Mouse (Mus musculus) MN1 (cell line): ENCODE data around the gene Wdr46.
A peak's percentile ranks its signal among the peaks of the same experiment; 100 is the strongest.
"Not testable (repeated sequence)": the region's sequence is repeated elsewhere in the genome, so short reads cannot be mapped to it uniquely, and the experiment has no call there.

Experiments
- DNase-seq: peaks from one replicate; pipeline ENCODE4 v3.0.0-alpha.2; 2016; ENCODE audit warnings: low spot score

The Wdr46 gene

DNA sequence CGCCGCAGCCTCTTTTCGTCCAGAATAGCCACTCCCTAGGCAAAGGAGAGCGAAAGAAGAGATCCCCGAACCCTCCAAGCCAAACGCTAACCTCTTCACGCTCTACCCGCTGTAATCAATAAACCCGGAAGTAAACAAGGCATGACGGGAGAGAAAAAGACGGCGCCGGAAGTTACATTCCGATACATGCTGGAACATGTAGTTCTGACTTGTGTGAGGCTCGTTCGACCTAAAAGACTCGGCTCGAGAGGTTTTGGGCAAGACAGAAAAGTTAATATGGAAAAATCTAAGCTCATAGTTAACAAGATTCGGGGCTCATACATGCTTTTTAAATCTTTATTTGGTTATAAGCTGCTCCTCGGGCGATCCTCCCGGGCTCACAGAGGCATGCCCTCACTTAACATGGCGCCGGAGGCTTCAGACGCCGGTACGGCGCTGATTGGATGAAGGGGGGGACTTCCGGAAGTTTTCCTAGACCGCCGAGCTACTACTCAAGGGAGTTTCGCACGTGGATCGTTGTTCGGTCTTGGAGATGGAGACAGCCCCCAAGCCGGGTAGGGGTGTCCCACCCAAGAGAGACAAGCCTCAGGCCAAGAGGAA, at the start of gene Wdr46, which contains the start of gene Pfdn6:
Wdr46 (plus strand) TSS at position 455 of the 600 bp plus-strand sequence.
Pfdn6 (minus strand) TSS at position 138 of the 600 bp plus-strand sequence.
- peak; percentile 92 for DNase-seq

DNA sequence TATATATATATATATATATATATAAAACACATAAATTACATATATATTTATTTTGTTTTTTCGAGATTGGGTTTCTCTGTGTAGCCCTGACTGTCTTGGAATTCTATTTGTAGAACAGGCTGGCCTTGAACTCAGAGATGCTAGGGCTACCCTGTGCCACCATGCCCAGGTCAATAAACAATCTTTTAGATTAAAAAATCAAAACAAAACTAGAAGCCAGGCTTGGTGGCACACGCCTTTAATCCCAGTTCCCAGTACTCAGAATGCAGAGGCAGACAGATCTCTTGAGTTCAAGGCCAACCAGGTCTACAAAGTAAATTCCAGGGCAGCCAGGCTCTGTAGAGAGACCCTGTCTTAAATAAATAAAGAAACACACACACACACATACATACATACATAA, 49.1 kb upstream of the Wdr46 start:
- DNase-seq, result no peak

DNA sequence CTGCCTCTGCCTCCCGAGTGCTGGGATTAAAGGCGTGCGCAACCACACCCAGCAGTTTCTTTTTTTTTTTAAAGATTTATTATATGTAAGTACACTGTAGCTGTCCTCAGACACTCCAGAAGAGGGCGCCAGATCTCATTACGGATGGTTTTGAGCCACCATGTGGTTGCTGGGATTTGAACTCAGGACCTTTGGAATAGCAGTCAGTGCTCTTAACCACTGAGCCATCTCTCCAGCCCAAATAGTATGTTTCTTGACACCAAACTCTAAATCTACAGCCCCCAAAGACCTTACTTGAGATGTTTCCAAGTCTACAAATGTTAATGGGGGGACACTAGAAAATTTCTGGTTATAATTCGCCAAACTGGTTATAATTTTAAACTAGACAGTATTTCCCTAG, 48.6 kb upstream of the Wdr46 start:
- DNase-seq, result not testable (repeated sequence)

DNA sequence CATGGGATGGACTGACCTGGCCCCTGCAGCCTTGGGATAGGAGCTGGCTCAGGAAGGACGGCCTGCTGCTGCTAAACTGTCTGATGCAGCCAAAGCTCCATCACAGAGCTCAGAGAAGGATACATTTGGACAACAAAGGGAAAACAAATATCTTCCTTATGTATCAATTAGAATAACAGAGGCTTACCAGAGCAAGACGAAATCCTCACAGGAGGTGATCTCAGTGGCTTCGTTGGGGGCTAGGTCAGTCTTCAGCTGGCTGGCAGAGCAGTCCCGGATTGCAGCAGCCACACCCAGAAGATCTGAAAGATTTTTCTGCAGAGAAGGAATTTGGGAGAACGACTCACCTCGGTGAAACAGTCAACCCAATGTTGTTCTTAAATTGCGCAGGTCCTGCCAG, 48.0 kb upstream of the Wdr46 start:
- no peak for DNase-seq

DNA sequence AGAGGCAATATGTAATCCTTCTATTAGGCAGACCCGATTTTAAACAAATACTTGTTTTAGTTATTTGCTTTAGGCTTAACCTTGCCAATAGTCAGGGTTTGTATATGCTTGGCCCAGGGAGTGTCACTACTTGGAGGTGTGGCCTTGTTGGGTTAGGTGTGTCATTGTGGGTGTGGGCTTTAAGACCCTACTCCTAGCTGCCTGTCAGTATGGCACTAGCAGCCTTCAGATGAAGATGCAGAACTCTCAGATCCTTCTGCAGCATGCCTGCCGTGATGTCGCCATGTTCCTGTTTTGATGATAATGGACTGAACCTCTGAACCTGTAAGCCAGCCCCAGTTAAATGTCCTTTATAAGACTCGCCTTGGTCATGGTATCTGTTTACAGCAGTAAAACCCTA, 47.4 kb upstream of the Wdr46 start:
- DNase-seq, result not testable (repeated sequence)

DNA sequence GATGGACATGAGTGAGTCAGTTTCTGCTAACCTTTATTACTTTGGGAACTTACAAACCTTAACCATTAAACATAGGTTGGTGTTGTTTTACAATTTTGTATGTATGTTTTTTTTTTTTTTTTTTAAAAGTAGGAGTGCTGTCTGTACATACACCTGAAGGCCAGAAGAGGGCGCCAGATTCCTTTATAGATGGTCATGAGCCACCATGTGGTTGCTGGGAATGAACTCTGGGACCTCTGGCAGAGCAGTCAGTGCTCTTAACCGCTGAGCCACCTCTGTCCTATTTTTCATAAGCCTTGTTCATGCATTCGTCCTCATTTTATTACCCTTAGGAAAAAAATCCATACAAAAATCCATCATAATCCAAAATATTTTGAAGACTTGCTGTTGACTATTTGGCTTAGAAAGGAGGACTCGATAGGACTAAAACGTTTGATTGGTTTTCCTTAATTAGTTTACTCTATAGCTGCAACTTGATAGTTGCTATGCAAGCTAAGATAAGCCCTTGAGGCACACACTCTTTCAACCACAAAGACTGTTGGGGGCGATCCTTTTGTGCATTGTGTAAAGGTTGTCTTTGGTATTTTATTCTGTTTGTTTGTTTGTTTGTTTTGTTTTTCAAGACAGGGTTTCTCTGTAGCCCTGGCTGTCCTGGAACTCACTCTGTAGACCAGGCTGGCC, 43.2 kb upstream of the Wdr46 start:
- peak; percentile 81 for DNase-seq

DNA sequence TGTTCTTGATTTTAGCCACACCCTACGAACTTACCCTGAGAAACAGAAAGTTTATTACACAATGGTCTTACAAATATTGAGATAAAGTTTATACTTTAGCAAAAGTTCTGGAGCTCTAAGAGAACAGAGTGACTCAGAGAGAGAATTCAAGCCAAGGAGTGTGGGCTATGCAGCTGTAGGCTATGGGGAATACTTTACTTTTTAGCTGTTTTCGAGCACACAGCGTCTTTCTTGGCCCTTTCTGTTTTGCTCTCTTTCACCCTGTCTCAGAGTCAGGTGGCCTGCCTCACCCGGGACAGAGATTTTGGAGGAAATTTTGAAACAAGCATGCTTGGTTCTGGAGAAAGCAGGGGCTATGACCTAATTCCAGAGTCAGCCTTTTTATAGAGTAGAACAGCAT, 42.3 kb upstream of the Wdr46 start:
- DNase-seq, result not testable (repeated sequence)

DNA sequence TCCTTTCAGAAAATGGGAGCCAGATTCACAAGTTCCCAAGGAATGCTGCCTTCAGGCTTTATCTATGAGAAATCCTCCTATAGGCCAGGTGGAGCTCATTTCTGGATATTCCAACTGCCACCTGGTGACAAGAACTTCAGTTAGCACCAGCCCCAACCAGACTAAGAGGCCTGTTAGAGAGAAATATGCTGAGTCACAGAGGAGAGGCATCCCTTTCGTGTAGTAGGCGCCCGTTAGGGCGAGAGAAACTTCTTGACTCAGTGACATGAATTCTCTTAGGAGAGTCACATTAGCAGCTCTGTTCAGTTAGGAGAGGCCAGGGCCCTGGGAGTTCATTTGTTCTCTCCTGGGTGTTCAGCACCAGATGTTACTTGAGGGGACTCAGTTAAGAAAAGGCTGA, 40.8 kb upstream of the Wdr46 start:
- no peak for DNase-seq

DNA sequence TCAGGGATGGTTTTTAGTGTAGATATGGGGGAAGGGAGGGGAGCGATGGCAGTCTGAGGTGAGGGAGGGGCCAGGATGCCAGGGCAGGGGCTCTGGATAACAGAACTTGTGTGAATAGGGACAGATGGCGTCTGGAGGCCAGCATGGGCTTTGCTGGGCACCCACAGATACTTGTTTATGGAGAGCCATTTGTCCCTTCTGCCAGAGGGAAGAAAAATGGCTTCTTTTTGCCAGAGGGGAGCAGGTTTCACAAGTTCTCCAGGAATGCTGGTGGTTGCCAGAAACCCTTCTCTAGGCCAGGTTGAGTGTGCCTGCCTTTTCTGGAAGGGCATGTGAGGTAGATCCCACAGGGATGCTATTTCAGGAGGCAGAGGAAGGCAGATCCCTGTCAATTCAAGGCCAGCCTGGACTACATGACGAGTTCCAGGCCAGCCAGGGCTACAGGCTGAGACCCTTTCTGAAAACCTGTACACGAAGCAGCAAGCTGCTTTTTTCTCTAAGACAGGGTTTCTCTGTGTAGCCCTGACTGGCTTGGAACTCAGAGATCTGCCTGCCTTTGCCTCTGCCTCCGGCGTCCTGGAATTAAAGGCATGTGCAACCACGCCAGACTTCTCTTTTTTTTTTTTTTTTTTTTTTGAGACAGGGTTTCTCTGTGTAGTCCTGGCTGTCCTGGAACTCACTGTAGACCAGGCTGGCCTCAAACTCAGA, 40.0 kb upstream of the Wdr46 start:
- DNase-seq, result peak; percentile 34

DNA sequence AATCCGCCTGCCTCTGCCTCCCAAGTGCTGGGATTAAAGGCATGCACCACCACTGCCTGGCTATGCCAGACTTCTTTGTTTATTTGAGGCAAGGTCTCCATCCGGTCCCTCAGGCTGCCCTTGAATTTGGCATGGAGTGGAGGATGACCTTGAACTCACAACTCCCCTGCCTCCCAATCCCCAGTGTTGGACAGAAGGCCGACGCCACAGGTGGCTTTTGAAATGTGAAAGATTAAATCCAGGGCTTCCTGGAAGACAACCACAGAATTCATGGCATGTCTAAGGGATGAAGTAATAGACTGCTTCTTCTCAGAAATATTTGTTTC, 39.5 kb upstream of the Wdr46 start:
- no peak for DNase-seq

DNA sequence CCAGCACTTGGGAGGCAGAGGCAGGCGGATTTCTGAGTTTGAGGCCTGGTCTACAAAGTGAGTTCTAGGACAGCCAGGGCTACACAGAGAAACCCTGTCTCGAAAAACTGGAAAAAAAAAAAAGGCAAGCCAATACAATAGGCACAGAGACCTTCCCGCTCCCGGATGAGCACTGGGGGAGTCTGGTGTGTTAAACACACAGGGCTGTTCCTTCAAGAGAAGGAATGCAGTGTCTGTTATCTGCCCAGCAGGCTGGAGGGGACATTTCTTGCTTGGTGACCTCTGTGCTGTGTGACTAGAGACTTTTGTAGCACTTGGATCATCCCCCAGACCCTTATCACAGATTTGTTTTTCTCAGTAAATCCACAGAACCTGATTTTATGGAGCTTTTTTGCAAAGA, 38.8 kb upstream of the Wdr46 start:
- no peak for DNase-seq

DNA sequence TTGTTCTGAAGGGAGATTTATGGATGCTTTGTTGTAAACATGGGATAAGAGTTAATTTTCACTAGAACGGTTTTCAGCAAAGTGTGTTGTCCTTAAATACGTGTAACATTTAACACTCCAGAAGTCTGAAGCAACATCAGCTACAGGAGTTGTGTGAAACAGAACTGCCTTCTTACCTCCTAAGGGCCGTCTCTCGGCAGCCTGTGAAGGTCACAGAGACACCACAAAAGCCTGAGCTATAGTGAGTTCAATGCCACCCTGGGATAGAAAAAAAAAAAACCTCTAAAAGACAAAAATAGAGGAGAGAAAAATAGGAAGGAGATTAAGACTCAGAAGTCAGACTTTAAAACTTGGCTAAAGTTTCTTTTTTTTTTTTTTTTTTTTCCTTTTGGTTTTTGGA, 38.4 kb upstream of the Wdr46 start:
- no peak for DNase-seq

DNA sequence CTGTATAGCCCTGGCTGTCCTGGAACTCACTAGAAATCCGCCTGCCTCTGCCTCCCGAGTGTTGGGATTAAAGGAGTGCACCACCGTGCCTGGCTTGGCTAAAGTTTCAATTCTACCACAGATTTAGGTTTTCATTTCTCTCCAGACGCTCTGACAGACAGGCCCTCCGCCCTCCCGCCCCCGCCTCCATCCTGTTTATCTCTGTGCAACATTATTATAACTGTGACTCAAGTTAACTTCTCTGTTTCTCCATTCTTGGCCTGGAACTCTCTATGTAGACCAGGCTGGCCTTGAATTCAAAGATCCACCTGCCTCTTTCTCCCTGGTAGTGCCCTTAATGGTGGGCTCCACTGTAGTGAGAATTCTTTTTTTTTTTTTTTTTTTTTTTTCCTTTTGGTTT, 38.0 kb upstream of the Wdr46 start:
- no peak for DNase-seq

DNA sequence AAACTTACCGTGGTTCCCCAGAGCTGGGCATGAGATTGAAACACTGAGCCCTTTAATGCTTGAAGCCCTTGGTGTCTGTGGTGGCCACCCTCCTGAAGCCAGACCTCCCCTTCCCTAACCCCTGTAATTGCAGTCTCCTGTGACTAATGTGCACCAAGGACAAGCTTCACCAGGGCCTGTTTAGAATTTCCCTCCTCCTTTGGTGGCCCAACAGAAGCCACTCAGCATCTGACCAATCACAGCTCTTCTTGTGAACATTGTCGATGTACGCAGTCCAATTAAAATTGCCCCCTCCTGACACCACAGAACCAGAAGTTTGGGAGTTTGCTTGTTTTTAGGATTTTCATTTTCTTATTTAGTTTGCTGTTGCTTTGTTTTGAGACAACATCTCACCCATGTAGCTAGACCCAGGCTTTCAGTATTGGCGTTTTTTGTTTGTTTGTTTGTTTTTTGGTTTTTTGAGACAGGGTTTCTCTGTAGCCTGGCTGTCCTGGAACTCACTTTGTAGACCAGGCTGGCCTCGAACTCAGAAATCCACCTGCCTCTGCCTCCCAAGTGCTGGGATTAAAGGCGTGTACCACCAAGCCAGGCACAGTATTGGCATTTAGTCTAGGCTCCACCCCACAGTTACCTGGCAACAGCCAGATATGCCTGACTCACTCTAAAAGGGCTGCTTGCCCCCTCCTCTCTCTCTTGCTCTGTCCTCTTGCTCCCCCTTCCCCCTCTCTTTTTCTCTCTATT, 36.4 kb upstream of the Wdr46 start:
- not testable (repeated sequence) for DNase-seq

DNA sequence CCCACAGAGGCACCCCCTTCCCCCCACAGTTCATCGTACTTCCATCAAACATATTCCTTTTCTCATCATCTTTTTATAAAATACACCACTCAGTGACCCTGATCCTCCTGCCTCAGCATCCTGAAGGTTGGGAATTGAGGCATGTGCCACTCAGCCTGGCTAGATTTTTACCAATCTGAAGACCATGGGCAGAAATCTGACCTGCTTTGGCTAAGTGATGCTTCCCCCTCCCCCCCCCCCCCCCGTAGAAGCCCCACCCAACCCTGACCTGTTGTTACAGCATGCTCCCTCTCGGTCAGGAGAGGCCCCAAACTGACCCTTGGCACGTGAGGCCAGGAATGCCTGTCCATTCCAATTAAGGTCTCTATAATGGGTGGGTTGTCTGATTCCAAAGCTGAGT, 35.6 kb upstream of the Wdr46 start, which contains the start of gene Platr17:
Platr17 (plus strand) TSS at position 301 of the 400 bp plus-strand sequence.
- DNase-seq, result not testable (repeated sequence)

DNA sequence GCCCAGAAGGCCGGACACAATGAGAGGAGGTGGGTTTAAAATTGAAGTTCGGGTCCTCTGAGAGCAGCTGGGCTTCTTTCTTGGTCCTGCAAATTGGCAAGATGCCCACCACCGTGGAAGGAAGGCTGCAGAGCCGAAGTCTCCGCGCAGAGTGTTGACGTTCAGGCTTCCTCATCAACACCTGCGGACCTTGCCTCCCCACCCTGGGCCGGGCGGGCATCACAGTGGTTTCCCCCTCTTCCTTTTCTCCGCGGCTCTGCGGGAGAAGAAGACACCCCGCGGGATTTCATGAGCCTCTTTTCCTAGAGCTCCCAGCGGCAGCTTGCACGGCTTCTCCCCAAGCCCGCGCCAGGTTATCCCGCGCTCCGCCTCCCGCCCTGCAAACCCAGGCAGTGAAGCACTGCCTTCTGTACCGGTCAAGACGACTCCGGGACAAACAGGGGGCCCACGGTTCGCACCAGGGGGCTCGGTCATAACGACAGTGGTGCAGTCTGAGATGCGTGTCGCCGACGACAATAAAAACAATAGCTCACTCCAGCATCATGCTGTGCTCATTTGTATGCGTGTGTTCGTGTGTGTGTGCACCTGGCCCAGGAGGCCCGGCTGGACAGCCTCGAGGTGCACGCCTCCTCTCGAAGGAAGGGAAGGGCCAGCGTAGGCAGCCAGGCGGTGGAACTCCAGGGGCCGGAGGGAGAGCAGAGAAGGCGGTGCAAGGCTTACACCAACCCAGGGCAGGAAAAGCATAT, 32.0 kb upstream of the Wdr46 start:
- peak; percentile 72 for DNase-seq

DNA sequence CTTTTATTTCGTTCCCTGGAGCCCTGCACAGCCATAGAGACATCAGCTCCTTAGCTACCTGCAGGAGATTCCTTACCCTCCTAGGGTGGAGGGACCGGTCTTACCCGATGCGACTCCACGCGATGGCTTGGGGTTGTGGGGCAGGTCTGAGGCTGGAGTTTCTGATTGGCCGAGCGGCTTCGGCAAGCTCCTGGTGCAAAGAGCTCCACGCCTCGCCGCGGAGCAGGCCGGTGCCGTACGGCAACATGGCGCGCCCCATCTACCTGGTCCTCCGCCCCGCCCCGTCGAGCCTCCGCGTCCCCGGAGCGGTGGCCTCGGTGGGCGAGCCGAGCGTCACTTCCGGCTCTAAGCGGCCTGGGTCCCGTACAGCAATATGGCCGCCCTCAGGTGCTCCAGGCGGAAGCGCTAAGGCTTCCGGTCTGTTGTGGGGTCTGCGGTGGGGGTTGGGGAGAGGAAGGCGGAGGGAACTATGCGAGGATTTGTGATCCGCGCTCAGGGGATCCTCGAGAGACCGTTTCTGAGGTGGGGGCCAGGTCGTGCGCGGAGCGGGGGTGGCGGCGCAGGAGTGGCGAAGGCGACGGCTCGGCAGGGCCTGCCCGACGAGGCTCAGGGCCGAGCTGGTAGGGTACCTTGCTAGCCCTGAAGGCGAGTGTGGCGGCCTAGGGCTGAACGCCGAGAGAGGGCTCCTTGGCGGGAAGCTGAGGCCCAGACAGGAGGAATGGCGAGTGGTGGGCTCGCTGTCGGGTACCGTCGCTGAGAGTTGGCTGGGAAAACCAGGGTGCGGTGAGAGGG, 31.2 kb upstream of the Wdr46 start, which contains the start of gene Daxx:
Daxx (plus strand) TSS at position 338 of the 792 bp plus-strand sequence.
- peak; percentile 99 for DNase-seq

DNA sequence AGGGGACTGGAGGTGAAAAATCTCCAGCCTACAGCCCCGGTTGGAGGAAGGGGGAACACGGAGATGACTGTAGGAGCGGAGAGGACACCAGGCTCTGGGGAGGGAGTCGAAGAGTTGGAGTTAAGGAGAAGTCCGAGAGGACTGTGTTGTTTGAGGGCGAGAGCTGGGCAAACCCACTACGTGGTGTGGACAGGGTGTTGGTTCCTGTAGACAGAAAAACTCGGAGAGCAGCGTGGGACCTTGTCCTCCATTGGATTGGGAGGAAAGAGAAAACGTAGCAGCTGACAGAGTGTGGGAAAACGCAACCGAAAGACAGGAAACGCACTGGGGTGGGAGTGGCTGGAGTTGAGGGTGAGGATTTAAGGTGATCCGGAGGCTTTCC, 30.6 kb upstream of the Wdr46 start:
- DNase-seq, result peak; percentile 65

DNA sequence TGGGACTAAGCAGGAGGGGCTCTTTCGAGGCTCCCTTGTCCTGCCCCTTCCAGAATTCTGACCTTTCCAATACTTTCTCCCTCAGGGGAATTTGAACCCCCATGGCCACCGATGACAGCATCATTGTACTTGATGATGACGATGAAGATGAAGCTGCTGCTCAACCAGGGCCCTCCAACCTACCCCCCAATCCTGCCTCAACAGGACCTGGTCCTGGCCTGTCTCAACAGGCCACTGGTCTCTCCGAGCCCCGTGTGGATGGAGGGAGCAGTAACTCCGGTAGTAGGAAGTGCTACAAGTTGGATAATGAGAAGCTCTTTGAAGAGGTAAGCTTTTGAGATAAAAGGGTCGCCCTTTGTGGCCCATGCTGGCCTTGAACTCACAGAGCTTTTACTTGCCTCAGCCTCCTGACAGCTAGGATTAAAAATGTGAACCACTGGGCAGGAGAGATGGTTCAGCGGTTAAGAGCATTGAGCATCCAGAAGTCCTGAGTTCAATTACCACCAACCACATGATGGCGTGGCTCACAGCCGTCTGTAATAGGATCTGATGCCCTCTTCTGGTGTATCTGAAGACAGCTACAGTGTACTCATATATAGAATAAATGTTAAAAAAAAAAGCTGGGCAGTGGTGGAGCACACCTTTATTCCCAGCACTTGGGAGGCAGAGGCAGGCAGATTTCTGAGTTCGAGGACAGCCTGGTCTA, 30.0 kb upstream of the Wdr46 start:
- peak; percentile 53 for DNase-seq

DNA sequence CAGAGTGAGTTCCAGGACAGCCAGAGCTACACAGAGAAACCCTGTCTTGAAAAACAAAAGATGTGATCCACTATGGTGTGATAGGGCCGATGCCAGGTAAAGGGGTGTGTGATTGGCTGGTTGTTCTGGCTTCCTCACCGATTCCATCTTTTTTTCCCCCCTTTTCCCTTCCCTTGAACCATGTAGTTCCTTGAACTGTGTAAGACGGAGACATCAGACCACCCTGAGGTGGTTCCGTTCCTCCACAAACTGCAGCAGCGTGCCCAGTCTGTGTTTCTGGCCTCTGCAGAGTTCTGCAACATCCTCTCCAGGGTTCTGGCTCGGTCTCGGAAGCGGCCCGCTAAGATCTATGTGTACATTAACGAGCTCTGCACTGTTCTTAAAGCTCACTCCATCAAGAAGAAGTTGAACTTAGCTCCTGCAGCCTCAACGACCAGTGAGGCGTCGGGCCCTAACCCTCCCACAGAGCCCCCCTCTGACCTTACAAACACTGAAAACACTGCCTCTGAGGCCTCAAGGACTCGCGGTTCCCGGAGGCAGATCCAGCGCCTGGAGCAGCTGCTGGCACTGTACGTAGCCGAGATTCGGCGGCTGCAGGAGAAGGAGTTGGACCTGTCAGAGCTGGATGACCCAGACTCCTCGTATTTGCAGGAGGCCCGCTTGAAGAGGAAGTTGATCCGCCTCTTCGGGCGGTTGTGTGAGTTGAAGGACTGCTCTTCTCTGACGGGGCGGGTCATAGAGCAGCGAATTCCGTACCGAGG, 29.2 kb upstream of the Wdr46 start:
- no peak for DNase-seq
